Mouse (Mus musculus) CH12.LX (cell line): ENCODE results near the gene Tmem132c. TPM values are rescaled to one million over a fixed set of nuclear protein-coding genes. Genes with fewer than 3 reads are reported as not detected.

Experiments used
- DNase-seq: peaks from one replicate; pipeline ENCODE4 v3.0.0-alpha.2; 2013; ENCODE audit errors: extremely low read depth
- H3K27ac ChIP-seq: 2 replicates; pipeline ENCODE4 v1.5.1; 2012; ENCODE audit warnings: low read depth, mild to moderate bottlenecking, control low read depth, moderate library complexity; ENCODE audit not compliant: insufficient read depth
- H3K27me3 ChIP-seq: replicated peaks from 2 replicates; pipeline ENCODE3; 2012; ENCODE audit warnings: inconsistent platforms
- H3K36me3 ChIP-seq, 2 experiments: replicated peaks in 1 of 2; 2 replicates each; pipeline versions ENCODE3 to v1.6.1; 2012; ENCODE audit warnings: inconsistent platforms in 1 of 2, low read length in 1 of 2, mild to moderate bottlenecking in 1 of 2, mixed read lengths in 1 of 2, moderate library complexity in 1 of 2; ENCODE audit not compliant: control insufficient read depth in 1 of 2, insufficient read depth in 1 of 2
- H3K4me1 ChIP-seq, 2 experiments: 2 replicates each; pipeline ENCODE4 v1.6.1; 2012; ENCODE audit warnings: inconsistent platforms in 1 of 2, moderate library complexity in 1 of 2; ENCODE audit not compliant: insufficient read depth in 2 of 2, control insufficient read depth in 1 of 2
- H3K4me2 ChIP-seq: 2 replicates; pipeline ENCODE4 v1.6.1; 2012; ENCODE audit warnings: low read depth, mild to moderate bottlenecking, control low read depth; ENCODE audit not compliant: poor library complexity, insufficient read depth, severe bottlenecking
- H3K4me3 ChIP-seq, 3 experiments: fragments of 150-350 bp in 1 of 3; sonication (generic) in 1 of 3; replicated peaks in 1 of 3; 2 replicates each; pipeline versions ENCODE3 to v1.5.1; 2011 to 2012; ENCODE audit warnings: low read depth in 2 of 3, low read length in 2 of 3, mild to moderate bottlenecking in 2 of 3, moderate library complexity in 2 of 3, control low read depth in 1 of 3, improper control_type of control experiment in 1 of 3, inconsistent platforms in 1 of 3, mixed read lengths in 1 of 3; ENCODE audit not compliant: poor library complexity in 1 of 3
- H3K79me2 ChIP-seq: replicated peaks from 2 replicates; pipeline ENCODE4 v1.6.1; 2012; ENCODE audit warnings: mild to moderate bottlenecking, moderate library complexity; ENCODE audit not compliant: control insufficient read depth, poor library complexity, insufficient read depth, severe bottlenecking; ENCODE audit errors: extremely low read depth
- H3K9ac ChIP-seq: 2 replicates; pipeline ENCODE4 v1.6.1; 2012; ENCODE audit warnings: low read depth, mild to moderate bottlenecking, control low read depth, moderate library complexity; ENCODE audit not compliant: insufficient read depth
- H3K9me3 ChIP-seq: replicated peaks from 2 replicates; pipeline ENCODE3; 2012; ENCODE audit warnings: low read length, inconsistent platforms, mixed read lengths
- BHLHE40 ChIP-seq: IDR thresholded peaks from 2 replicates; pipeline ENCODE4 v1.6.1; 2011; ENCODE audit warnings: mild to moderate bottlenecking, low read depth, low read length, improper control_type of control experiment
- CHD2 ChIP-seq: IDR thresholded peaks from 2 replicates; pipeline ENCODE4 v1.6.1; 2011; ENCODE audit warnings: low read length, improper control_type of control experiment
- E2F4 ChIP-seq: IDR thresholded peaks from 2 replicates; pipeline ENCODE4 v1.6.1; 2011; ENCODE audit warnings: low read depth, low read length, improper control_type of control experiment; ENCODE audit not compliant: insufficient replicate concordance
- ELF1 ChIP-seq: IDR thresholded peaks from 2 replicates; pipeline ENCODE4 v1.6.1; 2014; ENCODE audit warnings: low read depth, mild to moderate bottlenecking, inconsistent platforms, low read length, improper control_type of control experiment
- EP300 ChIP-seq: IDR thresholded peaks from 2 replicates; pipeline ENCODE4 v1.6.1; 2011; ENCODE audit warnings: low read length, improper control_type of control experiment
- GABPA ChIP-seq: IDR thresholded peaks from 2 replicates; pipeline ENCODE4 v1.6.1; 2012; ENCODE audit warnings: low read depth, low read length, improper control_type of control experiment, inconsistent platforms; ENCODE audit not compliant: insufficient replicate concordance
- IRF4 ChIP-seq: IDR thresholded peaks from 2 replicates; pipeline ENCODE4 v1.6.1; 2014; ENCODE audit warnings: low read depth, mild to moderate bottlenecking, inconsistent platforms, low read length, improper control_type of control experiment
- JUN ChIP-seq: IDR thresholded peaks from 2 replicates; pipeline ENCODE4 v1.6.1; 2011; ENCODE audit warnings: low read depth, mild to moderate bottlenecking, low read length, improper control_type of control experiment, moderate library complexity; ENCODE audit not compliant: insufficient read depth
- MAFK ChIP-seq: IDR thresholded peaks from 2 replicates; pipeline ENCODE4 v1.6.1; 2011; ENCODE audit warnings: low read length, improper control_type of control experiment; ENCODE audit not compliant: insufficient replicate concordance
- MEF2A ChIP-seq: IDR thresholded peaks from 2 replicates; pipeline ENCODE4 v1.6.1; 2014; ENCODE audit warnings: low read depth, mild to moderate bottlenecking, inconsistent platforms, low read length, improper control_type of control experiment, borderline replicate concordance
- NRF1 ChIP-seq: IDR thresholded peaks from 2 replicates; pipeline ENCODE4 v1.6.1; 2014; ENCODE audit warnings: low read depth, mild to moderate bottlenecking, inconsistent platforms, low read length, improper control_type of control experiment, moderate library complexity
- PAX5 ChIP-seq: IDR thresholded peaks from 2 replicates; pipeline ENCODE4 v1.6.1; 2012; ENCODE audit warnings: low read length, inconsistent platforms, mixed read lengths
- POLR2A ChIP-seq: IDR thresholded peaks from 2 replicates; pipeline ENCODE4 v1.6.1; 2011; ENCODE audit warnings: low read depth, mild to moderate bottlenecking, improper control_type of control experiment, low read length
- POLR2AphosphoS2 ChIP-seq: IDR thresholded peaks from 2 replicates; pipeline ENCODE4 v1.6.1; 2011; ENCODE audit warnings: low read depth, low read length, improper control_type of control experiment
- RCOR1 ChIP-seq: conservative IDR thresholded peaks from 2 replicates; pipeline ENCODE4 v1.6.1; 2012; ENCODE audit warnings: low read depth, mild to moderate bottlenecking, inconsistent platforms, low read length, improper control_type of control experiment
- TCF12 ChIP-seq: IDR thresholded peaks from 2 replicates; pipeline ENCODE4 v1.6.1; 2014; ENCODE audit warnings: low read depth, mild to moderate bottlenecking, inconsistent platforms, low read length, improper control_type of control experiment
- USF2 ChIP-seq: conservative IDR thresholded peaks from 2 replicates; pipeline ENCODE4 v1.6.1; 2011; ENCODE audit warnings: low read depth, low read length, improper control_type of control experiment
- ZMIZ1 ChIP-seq: IDR thresholded peaks from 2 replicates; pipeline ENCODE4 v1.6.1; 2012; ENCODE audit warnings: low read depth, mild to moderate bottlenecking, inconsistent platforms, low read length, improper control_type of control experiment
- ZNF384 ChIP-seq: IDR thresholded peaks from 2 replicates; pipeline ENCODE4 v1.6.1; 2012; ENCODE audit warnings: low read depth, low read length, improper control_type of control experiment, inconsistent platforms
- dilution Hi-C: fragments of 300-500 bp; cut with MboI; formaldehyde crosslinking; loops from 2 replicates; pipeline ENCODE4 v1.14.3; 2020; ENCODE audit warnings: low sequenced_read_pairs; ENCODE audit not compliant: extremely low pct_unique_long_range_greater_than_20kb, extremely low pct_ligation_motif_present
- in situ Hi-C: fragments of 300-500 bp; cut with MboI; formaldehyde crosslinking; loops from 3 replicates; pipeline ENCODE4 v1.14.3; 2019; ENCODE audit warnings: low sequenced_read_pairs, low pct_ligation_motif_present, low pct_unique_long_range_greater_than_20kb, mixed read lengths
- polyA plus RNA-seq: library from polyadenylated mRNA; unstranded; fragments of >175 nt; gene quantifications from 2 replicates; pipeline ENCODE4 v1.2.1, GENCODE M21; 2012; ENCODE audit warnings: low read depth; ENCODE audit not compliant: insufficient read length
- total RNA-seq, 2 experiments: library from RNA; depleted of rRNA; stranded (reverse); fragments of 300-350 nt in 1 of 2; fragments of >200 nt in 1 of 2; gene quantifications; 2 replicates each; pipeline ENCODE4 v1.2.3; 2012 to 2014

Tmem132c gene
- total and polyA plus RNA-seq, 3 experiments, result not detected

DNA sequence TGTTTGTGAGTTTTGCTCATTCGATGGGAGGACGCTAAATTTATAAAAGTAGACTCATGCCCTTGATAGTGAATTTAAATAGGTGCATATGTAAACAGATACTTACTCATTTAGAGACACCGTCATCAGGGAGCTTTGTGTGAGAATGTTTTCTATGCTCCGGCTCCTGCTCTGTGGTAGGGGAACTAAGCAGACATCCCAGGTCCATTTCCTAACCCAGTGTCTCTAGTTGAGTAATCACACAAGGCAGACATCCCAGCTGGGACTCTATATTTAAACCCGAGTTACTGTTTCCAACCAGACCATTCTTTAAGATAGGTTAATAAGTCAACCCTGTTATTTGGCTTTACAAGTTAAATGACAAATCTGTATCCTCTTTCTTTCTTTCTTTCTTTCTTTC is 63.7 kb downstream of the Tmem132c start:
- no peaks in the 10 kb centered on the region for H3K36me3 ChIP-seq
- H3K4me2 ChIP-seq, result no peak overlapping the region
- no peaks in the 10 kb centered on the region for H3K79me2 ChIP-seq
- H3K4me1 ChIP-seq, result no peaks in the 10 kb centered on the region
- in situ Hi-C loops, result no loop called here
- no peak for DNase-seq
- H3K9me3 ChIP-seq, result peaks cover 67% of the 10 kb centered on the region
- H3K27ac ChIP-seq, result no peak overlapping the region
- no peaks in the 10 kb centered on the region for H3K27me3 ChIP-seq
- H3K9ac ChIP-seq, result no peak overlapping the region
- no peak for TF ChIP-seq ZMIZ1
- TF ChIP-seq TCF12, result no peak
- no peak for TF ChIP-seq ELF1
- no peak for TF ChIP-seq GABPA
- TF ChIP-seq EP300, result no peak
- dilution Hi-C loops, result no loop called here
- H3K4me3 ChIP-seq, result no peak overlapping the region

DNA sequence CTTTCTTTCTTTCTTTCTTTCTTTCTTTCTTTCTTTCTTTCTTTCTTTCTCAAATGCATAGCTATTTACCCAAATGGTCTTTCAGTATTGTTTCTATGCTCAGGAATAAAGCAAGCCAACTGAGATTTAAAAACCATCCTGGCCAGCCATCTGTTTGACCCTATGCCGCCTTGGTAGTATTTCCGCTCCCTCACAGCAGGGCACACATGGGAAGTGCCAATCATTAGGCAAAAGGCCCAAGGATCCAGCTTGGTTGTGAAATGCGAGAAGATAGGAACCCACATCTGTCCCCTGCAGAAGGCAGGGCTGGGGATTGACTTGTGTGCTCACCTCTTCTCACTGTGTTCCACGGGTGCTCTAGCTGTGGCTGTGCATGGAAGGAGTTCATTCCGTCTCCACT is 64.1 kb downstream of the Tmem132c start:
- TF ChIP-seq USF2, result no peak
- TF ChIP-seq POLR2A, result no peak
- no peak for TF ChIP-seq MEF2A
- TF ChIP-seq MAFK, result no peak
- TF ChIP-seq PAX5, result no peak
- no peak for TF ChIP-seq CHD2
- no peak for TF ChIP-seq BHLHE40
- no peak for TF ChIP-seq E2F4
- no peak for TF ChIP-seq ZNF384
- no peak for TF ChIP-seq RCOR1
- TF ChIP-seq NRF1, result no peak
- TF ChIP-seq IRF4, result no peak
- TF ChIP-seq POLR2AphosphoS2, result no peak
- TF ChIP-seq JUN, result no peak
- Histone ChIP-seq H3K36me3 (no peaks in the 10 kb centered on the region), H3K4me3 (no peak overlapping the region), H3K79me2 (no peaks in the 10 kb centered on the region), H3K27ac (no peak overlapping the region), H3K9ac (no peak overlapping the region), H3K9me3 (peaks cover 67% of the 10 kb centered on the region), H3K4me2 (no peak overlapping the region), H3K27me3 (no peaks in the 10 kb centered on the region), H3K4me1 (no peaks in the 10 kb centered on the region)
- in situ Hi-C loops, result no loop called here
- no peak for DNase-seq
- dilution Hi-C loops, result no loop called here
